Mouse (Mus musculus) CD4-positive, CD25-positive, alpha-beta regulatory T cell, adult 4 months (primary cell): Measurements from ENCODE around the gene Spon2. TPM values are rescaled to one million over a fixed set of nuclear protein-coding genes. Genes with fewer than 3 reads are reported as not detected.

Experiments used
- ATAC-seq: one replicate; pipeline ENCODE4 v1.8.0; 2017
- polyA plus RNA-seq, 2 experiments: library from polyadenylated mRNA; unstranded; fragments of 100-300 nt; shearing (Covaris generic); gene quantifications; one replicate each; pipeline ENCODE4 v1.2.1; 2017

Spon2 gene
- polyA plus RNA-seq, 2 experiments from 2014 or later, result not detected

DNA sequence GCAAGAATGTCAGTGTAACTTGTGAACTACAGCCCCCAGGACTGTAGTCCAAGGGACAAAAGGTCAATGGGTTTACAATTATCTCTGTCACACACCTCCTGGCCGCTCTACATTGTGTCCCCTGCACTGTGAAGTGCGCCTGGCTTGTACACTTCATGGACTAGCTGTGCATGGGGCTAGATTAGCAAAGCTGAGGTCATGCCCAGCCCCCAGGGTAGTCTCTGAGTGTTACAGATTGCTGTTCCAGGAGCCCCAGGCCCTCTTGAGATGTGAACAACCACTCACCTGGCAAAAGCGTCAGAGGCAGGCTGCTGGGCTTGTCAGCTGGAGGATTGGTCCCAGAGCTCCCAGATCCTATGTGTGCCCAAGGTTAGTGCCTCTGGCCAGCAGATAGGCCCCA is 592 bp downstream of the Spon2 start:
- no peak for ATAC-seq

DNA sequence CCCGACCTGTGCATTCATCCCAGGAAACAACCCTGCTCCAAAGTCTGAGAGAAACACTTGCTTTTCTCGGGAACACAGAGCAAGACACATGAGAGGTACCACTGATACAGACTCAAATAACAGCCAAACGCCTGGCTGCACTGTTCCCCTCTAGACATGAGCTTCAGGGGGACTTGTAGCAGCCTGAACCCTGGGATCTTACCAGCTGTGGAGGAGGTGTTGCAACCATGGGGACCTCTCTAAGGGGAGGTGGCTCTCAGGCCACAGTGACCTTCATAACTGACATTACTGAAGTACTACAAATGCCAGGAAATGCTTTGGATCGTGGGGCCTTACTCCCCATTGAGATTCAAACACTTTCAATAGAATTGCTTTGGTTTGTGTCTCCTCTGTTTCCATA is 3.5 kb downstream of the Spon2 start:
- ATAC-seq, result no peak

DNA sequence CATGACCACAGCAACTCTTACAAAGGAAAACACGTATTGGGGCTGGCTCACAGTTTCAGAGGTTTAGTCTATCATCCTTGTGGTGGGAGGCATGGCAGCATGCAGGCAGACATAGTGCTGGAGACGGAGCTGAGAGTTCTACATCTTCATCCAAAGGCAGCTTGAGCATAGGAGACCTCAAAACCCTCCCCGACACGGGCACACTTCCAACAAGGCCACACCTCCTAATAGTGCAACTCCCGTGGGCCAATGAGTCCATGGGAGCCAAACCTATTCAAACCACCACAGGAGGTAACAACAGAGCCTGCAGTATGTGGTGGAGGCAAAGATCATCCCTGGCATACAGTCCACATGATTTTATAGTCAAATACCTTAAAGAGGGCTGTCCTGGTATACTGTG is 7.0 kb downstream of the Spon2 start:
- no peak for ATAC-seq

- no peak for ATAC-seq
Observed at GRCm38 (mm10) chr5:33210515-33210914, 7.7 kb downstream of the Spon2 start.

GRCm38 (mm10) chr5:33208533-33209245 is 9.6 kb downstream of the Spon2 start:
- ATAC-seq, result no peak

DNA sequence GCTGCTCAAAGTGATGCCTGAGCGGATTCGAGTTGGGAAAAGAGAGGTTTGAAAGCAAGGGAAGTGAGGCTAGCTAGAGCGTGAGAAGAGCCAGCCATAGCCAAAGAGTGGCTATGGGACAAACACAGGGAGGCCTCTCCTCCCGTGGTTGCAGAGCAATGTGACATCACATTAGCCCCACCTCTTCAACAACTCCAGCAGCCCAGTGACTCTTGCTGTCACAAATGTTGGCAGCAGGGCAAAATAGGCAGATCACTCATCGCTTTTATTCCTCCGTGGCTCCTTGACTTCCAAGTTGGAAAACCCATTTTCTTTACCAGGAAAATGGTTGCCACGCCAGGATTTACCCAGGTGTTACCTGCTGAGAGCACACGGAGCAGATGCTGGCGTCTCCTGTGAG is 11.1 kb downstream of the Spon2 start:
- no peak for ATAC-seq

- ATAC-seq, result no peak
Observed at GRCm38 (mm10) chr5:33206328-33206727, 11.9 kb downstream of the Spon2 start.

GRCm38 (mm10) chr5:33204284-33204683 is 14.0 kb downstream of the Spon2 start:
- ATAC-seq, result no peak

- peak; percentile 74 for ATAC-seq
Observed at GRCm38 (mm10) chr5:33203691-33204242, 14.5 kb downstream of the Spon2 start.

GRCm38 (mm10) chr5:33203171-33203565 is 15.1 kb downstream of the Spon2 start:
- ATAC-seq, result no peak

- no peak for ATAC-seq
Observed at GRCm38 (mm10) chr5:33202516-33203170, 15.6 kb downstream of the Spon2 start.

- ATAC-seq, result no peak
Observed at GRCm38 (mm10) chr5:33201697-33202096, 16.6 kb downstream of the Spon2 start.

GRCm38 (mm10) chr5:33200071-33200470 is 18.2 kb downstream of the Spon2 start:
- ATAC-seq, result no peak

DNA sequence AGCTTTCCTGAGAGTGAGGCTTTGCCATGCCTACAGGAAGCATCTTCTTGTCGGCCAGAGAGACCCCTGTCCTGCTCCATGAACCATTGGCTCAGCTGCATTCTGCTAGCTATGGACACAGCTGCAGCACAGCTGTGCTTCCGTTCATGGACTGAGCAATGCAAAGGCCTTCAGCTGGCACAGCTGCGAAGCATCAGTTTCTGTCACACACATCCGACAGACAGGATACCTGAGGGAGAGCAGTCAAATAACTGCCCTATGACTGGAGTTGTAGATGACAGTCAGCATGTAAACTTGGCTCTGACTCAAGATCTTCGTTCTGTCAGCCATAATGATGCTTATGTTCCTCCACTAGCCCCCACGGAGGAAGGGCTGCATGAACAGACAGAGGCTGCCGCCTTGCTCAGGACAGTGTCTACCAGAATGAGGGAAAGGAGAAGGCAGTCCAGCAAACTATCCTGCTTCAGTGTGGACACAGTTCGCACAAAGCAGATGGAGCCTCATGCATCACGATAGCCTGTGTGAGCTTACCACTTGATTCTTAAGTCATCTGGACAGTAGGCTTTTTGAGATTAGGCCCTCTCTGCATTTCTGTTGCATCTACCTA is 22.9 kb downstream of the Spon2 start:
- no peak for ATAC-seq

GRCm38 (mm10) chr5:33193567-33193966 is 24.7 kb downstream of the Spon2 start:
- no peak for ATAC-seq

Other genes starting within 250 kb of the Spon2 start
- gene Ywhah, start 199.6 kb downstream of the Spon2 start, polyA plus RNA-seq, result 100 to 1,000 TPM; 192 to 194 TPM
- not detected for gene Slc5a1, start 114.2 kb downstream of the Spon2 start, polyA plus RNA-seq
- gene Ctbp1, start 56.5 kb upstream of the Spon2 start, polyA plus RNA-seq, result 10 to 100 TPM; 13.8 to 30.4 TPM
- gene Maea, start 117.1 kb upstream of the Spon2 start, polyA plus RNA-seq, result 10 to 100 TPM; 69.2 to 98.9 TPM
- gene Uvssa, start 160.1 kb upstream of the Spon2 start, polyA plus RNA-seq, result 10 to 100 TPM; 24.0 to 27.5 TPM
- not detected for gene Nkx1-1, start 215.5 kb upstream of the Spon2 start, polyA plus RNA-seq